Mouse (Mus musculus): ENCODE data around the gene Stpg4. TPM values are rescaled to one million over a fixed set of nuclear protein-coding genes. Genes with fewer than 3 reads are reported as not detected.

The Stpg4 gene
- total RNA-seq (2023) = not detected

GRCm38 (mm10) chr17:87427511-87427910, at the start of gene Stpg4:
Gene Stpg4, minus strand, starts transcription at chr17:87427741.

DNA sequence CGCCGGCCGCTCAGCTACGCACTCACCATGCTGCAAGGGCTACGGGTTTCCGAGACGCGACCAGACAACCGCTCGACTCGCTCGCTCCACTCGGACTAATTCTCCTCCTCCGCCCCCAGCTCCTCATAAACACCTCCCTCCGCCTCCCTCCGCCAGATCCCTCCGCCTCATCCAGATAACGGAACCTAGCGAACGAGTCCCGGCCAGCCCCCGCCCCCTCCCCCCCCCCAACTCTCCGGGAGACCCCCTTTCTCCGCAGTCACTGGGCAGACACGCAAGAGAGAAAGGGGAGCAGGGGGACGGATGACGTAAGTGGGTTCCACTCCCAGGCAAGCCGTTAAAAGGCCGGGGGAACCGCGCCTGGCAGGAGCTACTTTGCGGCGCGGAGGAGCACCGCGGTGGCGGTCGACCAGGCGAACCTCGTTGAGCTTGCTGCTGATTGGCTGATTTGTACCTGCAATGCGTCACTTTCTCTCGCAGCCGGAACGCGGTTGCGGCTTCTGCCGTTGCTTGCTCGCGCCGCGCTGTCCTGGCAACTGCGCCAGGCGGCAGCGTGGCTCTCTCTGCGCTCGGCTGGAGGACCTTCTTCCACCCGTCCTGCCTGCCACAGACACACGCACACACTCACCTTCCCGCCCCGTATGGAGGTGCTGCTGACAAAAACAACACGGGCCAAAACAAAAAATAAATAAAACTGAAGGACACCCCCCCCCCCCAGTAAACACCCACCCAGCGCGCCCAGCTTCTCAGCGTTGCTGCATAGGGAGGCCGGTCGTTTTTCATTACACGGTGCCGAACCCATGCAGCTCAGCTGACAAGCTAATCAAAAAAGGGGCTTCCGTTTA, 19.4 kb upstream of the Stpg4 start, which contains the start of gene Calm2:
Gene Calm2 (minus strand): TSS at position 169 of the 845 bp plus-strand sequence.

Other genes with a start within 250 kb of the Stpg4 start
- 10 to 100 TPM; 26.6 to 28.0 TPM for gene Mcfd2, start 161.8 kb downstream of the Stpg4 start, total RNA-seq (2023)
- gene Ttc7, start 144.9 kb downstream of the Stpg4 start, total RNA-seq (2023) = 100 to 1,000 TPM; 148 to 167 TPM
- gene Calm2, start 19.2 kb upstream of the Stpg4 start, total RNA-seq (2023) = 100 to 1,000 TPM; 386 to 434 TPM
- gene Epcam, start 208.2 kb upstream of the Stpg4 start, total RNA-seq (2023) = under 1 TPM in 1 of 2 experiments, not detected in 1; 0.47 TPM
- gene Msh2, start 244.6 kb upstream of the Stpg4 start, total RNA-seq (2023) = 10 to 100 TPM; 12.7 to 15.7 TPM

Measured in neutrophil, adult 59 days (primary cell).